Mouse (Mus musculus) embryonic fibroblast, embryonic 13.5 days (primary cell): ENCODE measurements around the gene Ddx55.

Experiments
- CTCF ChIP-seq: IDR thresholded peaks from 2 replicates; pipeline ENCODE4 v1.5.1; 2011; ENCODE audit warnings: mild to moderate bottlenecking, control low read depth, low read length, moderate library complexity, borderline replicate concordance; ENCODE audit not compliant: insufficient read depth
- POLR2A ChIP-seq: IDR thresholded peaks from 2 replicates; pipeline ENCODE4 v1.6.1; 2011; ENCODE audit warnings: low read depth, mild to moderate bottlenecking, control low read depth, low read length, moderate library complexity

DNA sequence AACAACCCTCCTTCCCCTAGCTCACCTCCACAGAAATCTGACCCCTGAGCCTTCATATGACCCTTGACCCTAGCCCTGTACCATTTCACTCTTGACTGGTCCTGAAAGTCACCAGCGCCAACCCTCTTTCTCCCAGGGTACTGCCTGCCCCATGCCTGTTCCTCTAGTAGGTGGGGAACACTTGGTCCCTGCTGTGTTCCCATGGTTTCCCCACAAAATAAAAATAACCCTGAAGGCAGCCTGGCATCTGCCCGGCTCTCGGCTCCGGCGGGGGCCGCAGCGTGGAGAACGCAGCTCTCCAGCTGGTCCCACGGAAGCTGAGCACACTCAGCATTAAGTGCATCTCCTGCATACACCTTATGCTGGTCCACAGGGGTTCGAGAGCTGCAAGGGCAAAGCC, 34.0 kb upstream of the Ddx55 start:
- TF ChIP-seq CTCF: no peak
- TF ChIP-seq POLR2A: no peak
